Mouse (Mus musculus): ENCODE results near the gene Bex3.
"Not testable (repeated sequence)": the region's sequence is repeated elsewhere in the genome, so short reads cannot be mapped to it uniquely, and the experiment has no call there.

The Bex3 gene

GRCm38 (mm10) chrX:136269743-136270392 is at the start of gene Bex3:
TSS of gene Bex3 (plus strand) at chrX:136270253.
- DNase-seq, result peak; percentile 38

DNA sequence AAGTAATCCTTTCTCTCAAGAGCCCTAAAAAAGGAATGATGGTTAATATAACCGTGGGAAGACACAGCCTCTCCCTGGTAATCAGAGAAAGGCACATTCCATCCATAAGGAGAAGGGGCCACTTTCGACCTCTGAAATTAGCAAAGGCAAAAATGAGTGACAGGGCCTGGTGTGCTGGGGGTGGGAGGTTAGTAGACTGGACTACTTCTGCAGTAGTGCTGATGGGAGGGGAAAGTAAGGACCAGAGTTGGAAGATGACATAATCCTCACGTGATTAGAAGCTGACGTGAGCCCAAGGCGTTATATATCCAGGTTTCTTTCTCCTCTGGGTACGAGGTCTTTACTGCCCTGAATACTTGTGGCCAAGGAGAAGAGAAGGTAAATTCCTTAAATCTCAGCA is 46.3 kb upstream of the Bex3 start:
- DNase-seq, result no peak

DNA sequence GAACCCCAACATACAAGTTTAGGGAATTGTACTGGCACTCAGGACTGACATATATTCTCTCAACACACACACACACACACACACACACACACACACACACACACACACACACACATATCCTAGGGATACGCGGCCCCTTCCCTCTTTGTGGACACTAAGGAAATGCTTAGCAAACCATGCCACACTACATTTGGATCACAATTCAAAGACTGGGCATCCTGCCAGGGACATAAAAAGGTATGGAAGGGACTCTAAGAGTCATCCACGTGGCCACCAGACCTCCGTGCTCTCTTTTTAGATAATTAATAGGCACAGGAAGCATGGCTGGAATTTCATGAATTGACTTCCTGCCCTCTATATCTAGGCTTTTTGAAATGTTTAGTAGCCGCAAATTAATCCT is 42.3 kb upstream of the Bex3 start:
- DNase-seq, result no peak

DNA sequence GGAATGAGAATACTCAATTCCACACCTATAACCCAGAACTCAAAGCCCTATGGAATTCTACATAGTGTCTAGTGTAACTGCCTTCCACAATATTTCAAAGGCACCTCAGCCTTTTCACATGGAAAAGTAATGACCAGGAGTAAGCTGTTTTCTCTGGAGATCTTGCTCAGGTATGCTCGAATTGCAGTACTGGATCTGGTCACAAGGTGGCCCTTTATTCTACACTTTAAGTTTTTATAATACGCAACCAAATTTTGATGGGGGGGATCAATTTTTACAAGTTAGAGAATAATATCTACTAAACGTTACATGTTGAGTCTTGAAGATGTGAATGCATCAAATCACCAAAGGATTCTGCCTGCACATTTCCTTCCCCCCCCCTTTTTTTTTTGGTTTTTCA is 31.9 kb upstream of the Bex3 start:
- DNase-seq, result peak; percentile 7

- DNase-seq, result no peak
These were observed 26.9 kb upstream of the Bex3 start for GRCm38 (mm10) chrX:136243181-136243580.

- peak; percentile 78 for DNase-seq
These were observed 25.4 kb upstream of the Bex3 start, which contains the start of gene Tceal9 for GRCm38 (mm10) chrX:136244574-136245229. TSS of gene Tceal9 (plus strand) at chrX:136245079.

DNA sequence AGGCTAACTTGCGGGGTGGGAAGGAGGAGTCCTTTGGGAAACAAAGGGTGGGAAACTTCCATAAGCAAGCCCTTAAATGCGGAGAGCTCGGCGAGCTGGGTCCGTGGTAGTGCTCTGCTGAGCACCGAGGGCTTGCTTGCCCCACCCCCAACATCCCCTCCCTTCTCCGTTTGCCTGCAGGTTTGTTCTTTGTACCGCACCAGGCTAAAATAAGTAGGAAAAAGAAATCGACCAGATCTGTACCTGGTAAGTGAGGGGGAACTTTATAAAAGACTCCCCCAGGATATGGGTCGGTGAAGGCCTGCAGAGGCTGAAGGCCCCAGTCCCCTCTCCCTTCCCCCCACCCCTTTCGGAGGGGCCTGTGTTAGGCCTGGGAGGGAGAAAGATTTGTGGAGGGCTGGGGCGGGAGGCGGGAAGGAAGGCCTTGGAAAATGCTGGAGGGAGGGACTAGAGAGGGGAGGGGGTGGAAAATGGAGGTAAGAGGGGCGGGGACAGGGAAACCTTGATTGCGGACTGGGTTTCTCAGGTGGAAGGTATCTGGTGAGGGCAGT is 24.5 kb upstream of the Bex3 start:
- DNase-seq, result no peak

- DNase-seq, result no peak
These were observed 21.2 kb upstream of the Bex3 start for GRCm38 (mm10) chrX:136248811-136249210.

- DNase-seq, result no peak
These were observed 20.4 kb upstream of the Bex3 start for GRCm38 (mm10) chrX:136249671-136250070.

GRCm38 (mm10) chrX:136252023-136252729 is 17.9 kb upstream of the Bex3 start:
- no peak for DNase-seq

DNA sequence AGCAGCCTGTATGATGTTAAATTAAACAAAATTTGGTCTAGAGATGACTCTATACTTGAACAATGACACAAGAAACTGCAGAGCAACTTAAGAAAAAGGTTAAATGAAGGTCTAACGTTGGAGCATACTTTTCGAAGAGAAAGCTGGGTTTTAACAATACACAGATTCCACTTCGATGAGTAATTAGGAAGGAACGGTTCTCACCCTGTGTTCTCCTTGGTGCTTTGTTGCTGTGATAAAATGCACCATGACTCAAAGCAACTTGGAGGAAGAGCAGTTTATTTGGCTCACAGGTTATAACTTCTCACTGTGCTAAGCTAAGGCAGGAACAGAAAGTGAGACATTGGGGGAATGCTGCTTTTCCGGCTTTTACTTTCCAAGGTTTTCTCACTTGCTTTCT is 2.3 kb upstream of the Bex3 start:
- no peak for DNase-seq

GRCm38 (mm10) chrX:136268173-136268572 is 1.9 kb upstream of the Bex3 start:
- no peak for DNase-seq

- DNase-seq, result not testable (repeated sequence)
These were observed 499 bp downstream of the Bex3 start for GRCm38 (mm10) chrX:136270393-136271111.

- DNase-seq, result no peak
These were observed 4.5 kb downstream of the Bex3 start for GRCm38 (mm10) chrX:136274542-136274941.

- DNase-seq, result no peak
These were observed 5.3 kb downstream of the Bex3 start for GRCm38 (mm10) chrX:136275386-136275785.

- DNase-seq, result no peak
These were observed 7.5 kb downstream of the Bex3 start for GRCm38 (mm10) chrX:136277577-136277976.

GRCm38 (mm10) chrX:136278401-136278800 is 8.3 kb downstream of the Bex3 start:
- DNase-seq, result no peak

DNA sequence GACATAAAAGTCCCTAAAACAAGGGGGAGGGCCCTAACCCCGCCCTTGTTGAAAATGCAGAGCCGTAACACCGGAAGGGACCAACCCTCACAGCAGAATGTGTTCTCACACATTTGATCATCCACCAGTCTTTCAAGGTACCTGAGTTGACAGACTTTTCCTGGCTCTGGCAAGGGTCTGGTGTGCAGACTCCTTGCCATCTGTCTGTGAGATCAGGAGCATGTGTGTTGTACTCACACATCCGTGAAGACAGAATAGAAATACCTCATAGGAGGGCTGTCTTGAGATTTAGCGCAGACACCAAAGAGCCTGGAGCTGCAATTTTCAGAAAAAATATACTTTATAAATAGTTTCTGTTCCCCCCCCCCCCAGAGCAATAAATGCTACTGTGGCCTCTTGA is 9.4 kb downstream of the Bex3 start:
- peak; percentile 8 for DNase-seq

DNA sequence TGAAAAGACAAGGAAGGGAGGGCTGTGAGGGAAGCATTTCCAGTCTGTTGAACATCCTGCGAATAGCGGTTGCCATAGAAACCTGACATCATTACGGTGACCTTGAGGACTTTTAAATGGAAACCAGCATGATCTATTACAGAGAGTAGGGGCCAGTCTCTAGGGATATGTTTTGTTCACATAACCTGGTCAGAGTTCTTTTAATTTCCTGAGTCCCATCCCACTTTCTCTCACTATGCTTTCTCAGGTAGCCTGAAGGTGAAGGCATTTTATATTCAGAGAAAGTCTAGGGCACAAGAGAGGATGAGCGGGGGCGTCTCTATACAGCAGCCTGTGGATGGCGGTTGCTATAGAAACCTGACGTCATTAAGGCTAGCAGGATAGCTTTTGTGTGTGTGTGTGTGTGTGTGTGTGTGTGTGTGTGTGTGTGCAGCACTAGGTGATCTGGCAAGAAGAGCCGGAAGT is 20.8 kb downstream of the Bex3 start:
- DNase-seq, result peak; percentile 73

DNA sequence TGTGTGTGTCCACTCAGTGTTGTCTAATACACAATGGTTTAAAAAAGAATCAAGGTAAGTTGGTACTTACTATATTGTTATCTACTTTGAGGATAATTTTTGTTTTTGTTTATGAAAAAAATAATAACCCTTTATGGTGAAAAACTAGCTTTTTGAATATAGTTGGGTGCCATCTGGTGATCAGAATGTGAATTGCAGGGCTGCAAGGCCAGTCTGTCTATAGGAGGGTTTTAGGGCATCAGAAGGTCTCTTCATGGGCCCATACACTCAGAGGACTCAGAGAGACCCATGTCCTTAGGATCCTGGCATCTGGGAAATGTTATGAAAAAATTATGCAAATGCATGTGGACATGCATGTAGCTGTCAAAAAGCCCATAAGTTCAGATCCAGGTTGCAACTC is 34.2 kb downstream of the Bex3 start:
- DNase-seq, result peak; percentile 6

DNA sequence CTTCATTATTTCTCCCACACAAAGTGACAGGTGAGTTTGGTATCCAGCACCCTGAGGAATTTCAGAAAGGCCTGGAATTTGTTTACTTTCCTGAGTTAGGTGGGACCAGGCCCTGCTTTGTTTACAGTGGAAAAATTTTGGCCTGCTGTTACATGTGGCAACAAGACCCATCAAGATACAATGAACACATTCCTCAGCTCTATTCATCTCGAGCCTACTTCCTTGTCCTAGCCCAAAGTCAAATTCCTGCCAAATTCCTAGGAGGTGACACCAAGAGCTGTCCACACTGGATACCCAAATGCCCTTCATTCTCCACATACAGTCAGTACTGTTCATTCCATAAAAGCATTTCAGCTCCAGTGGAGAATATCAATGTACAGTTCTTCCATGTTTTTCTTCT is 36.1 kb downstream of the Bex3 start:
- no peak for DNase-seq

DNA sequence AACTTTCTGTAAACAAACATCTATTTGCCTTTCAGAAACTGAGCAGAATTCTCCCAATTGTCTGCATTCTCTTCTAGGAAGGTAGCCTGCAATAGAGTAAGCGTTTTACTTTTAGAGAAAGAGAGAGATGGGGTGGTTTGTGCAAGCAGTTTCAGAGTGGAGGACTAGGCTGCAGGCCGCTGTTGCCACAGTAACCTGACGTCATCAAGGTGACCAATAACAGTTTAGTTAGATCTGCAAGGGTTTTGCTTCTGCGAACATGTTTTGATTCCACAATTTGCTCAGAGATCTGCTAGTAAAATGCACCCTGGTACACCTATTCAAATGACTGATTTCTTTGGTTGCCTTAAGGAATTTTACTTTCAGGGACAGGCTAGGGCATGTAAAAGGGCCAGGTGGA is 43.2 kb downstream of the Bex3 start:
- DNase-seq, result peak; percentile 11

All from right cerebral cortex, adult 18-20 months (tissue).